Mouse (Mus musculus) heart, adult 2 months (tissue): ENCODE data around the gene Sdsl. TPM values are rescaled to one million over a fixed set of nuclear protein-coding genes. Genes with fewer than 3 reads are reported as not detected.
"Not testable (repeated sequence)": the region's sequence is repeated elsewhere in the genome, so short reads cannot be mapped to it uniquely, and the experiment has no call there.

Source experiments
- DNase-seq, 2 experiments: peaks; one replicate each; pipeline ENCODE4 v3.0.0; 2021
- H3K27ac ChIP-seq: fragments of 200-600 bp; 2 replicates; pipeline ENCODE4 v1.8.1; 2022
- H3K27me3 ChIP-seq: fragments of 200-500 bp; 2 replicates; pipeline ENCODE4 v1.6.1; 2012; ENCODE audit warnings: mild to moderate bottlenecking, low read length, inconsistent platforms, mixed read lengths; ENCODE audit not compliant: control insufficient read depth, insufficient read depth
- H3K36me3 ChIP-seq: fragments of 200-500 bp; 2 replicates; pipeline ENCODE4 v1.6.1; 2012; ENCODE audit warnings: low read length, inconsistent platforms; ENCODE audit not compliant: control insufficient read depth, insufficient read depth
- H3K4me1 ChIP-seq: fragments of 200-500 bp; 2 replicates; pipeline ENCODE4 v1.6.1; 2011; ENCODE audit warnings: low read length; ENCODE audit not compliant: control insufficient read depth, insufficient read depth
- H3K4me3 ChIP-seq: fragments of 200-600 bp; 2 replicates; pipeline ENCODE4 v1.8.1; 2022
- H3K79me2 ChIP-seq: fragments of 200-500 bp; replicated peaks from 2 replicates; pipeline ENCODE4 v1.6.1; 2012; ENCODE audit warnings: mild to moderate bottlenecking, inconsistent platforms, low read length, moderate library complexity, mixed read lengths; ENCODE audit not compliant: control insufficient read depth, insufficient read depth
- H3K9ac ChIP-seq: fragments of 200-500 bp; 2 replicates; pipeline ENCODE4 v1.6.1; 2012; ENCODE audit warnings: low read depth, mild to moderate bottlenecking, control low read depth, inconsistent platforms, low read length, mixed read lengths
- CTCF ChIP-seq: fragments of 200-600 bp; IDR thresholded peaks from 2 replicates; pipeline ENCODE4 v1.8.1; 2022; ENCODE audit warnings: antibody characterized with exemption, mild to moderate bottlenecking, moderate library complexity
- EP300 ChIP-seq: fragments of 200-500 bp; IDR thresholded peaks from 2 replicates; pipeline ENCODE4 v1.6.1; 2011; ENCODE audit warnings: low read depth, low read length, control low read depth; ENCODE audit not compliant: insufficient read depth
- POLR2A ChIP-seq: fragments of 200-500 bp; IDR thresholded peaks from 2 replicates; pipeline ENCODE4 v1.6.1; 2011; ENCODE audit warnings: mild to moderate bottlenecking, low read depth, low read length, control low read depth; ENCODE audit not compliant: insufficient read depth
- WGBS: fragments of 180-500 bp; shearing (Covaris S2); methylation state at CpG from one replicate; pipeline ENCODE4 v1.1.7; 2018; 5-methylcytosine and 5-hydroxymethylcytosine counted together
- intact Hi-C: fragments of 180-260 bp; cut with DNase I; formaldehyde crosslinking; loops from one replicate; pipeline ENCODE4 v1.15.1; 2025
- polyA plus RNA-seq: library from polyadenylated mRNA; depleted of rRNA; stranded (reverse); fragments of >200 nt; gene quantifications from 2 replicates; pipeline ENCODE4 v1.2.3, GENCODE M21; 2012
- total RNA-seq, 2 experiments: library from RNA; stranded (reverse); gene quantifications; 2 replicates each; pipeline ENCODE4 v1.2.3; 2021

The Sdsl gene
- total and polyA plus RNA-seq, 3 experiments = 8.8 to 12.6 (median 9.8) TPM

- no peaks in the 10 kb centered on the region for H3K36me3 ChIP-seq
- peak; percentile 85 to 88 for DNase-seq
- intact Hi-C loops = loop anchor here (1.0 to 10.0 kb wide), 2 partner anchors 100 to 169 kb away; no protein-coding TSS in a partner anchor
- 17% methylated on average over 16 of the region's 16 CpGs for WGBS
- no peaks in the 10 kb centered on the region; the same call in 1 of the 2 replicates for H3K79me2 ChIP-seq
- peak; percentile 80; the same call in 1 of the 2 replicates for TF ChIP-seq EP300
- peak; percentile 100; the same call in 1 of the 2 replicates for TF ChIP-seq CTCF
- no peak for TF ChIP-seq POLR2A
- peaks cover 12% of the 10 kb centered on the region for H3K4me1 ChIP-seq
- no peak overlapping the region for H3K27ac ChIP-seq
- no peak overlapping the region for H3K4me3 ChIP-seq
- no peaks in the 10 kb centered on the region for H3K27me3 ChIP-seq
- 0 out of 2 replicates have a peak overlapping the region, but pooled peaks have one; percentile 11 for H3K9ac ChIP-seq
These were observed 32.8 kb upstream of the Sdsl start for GRCm38 (mm10) chr5:120505368-120505767.

DNA sequence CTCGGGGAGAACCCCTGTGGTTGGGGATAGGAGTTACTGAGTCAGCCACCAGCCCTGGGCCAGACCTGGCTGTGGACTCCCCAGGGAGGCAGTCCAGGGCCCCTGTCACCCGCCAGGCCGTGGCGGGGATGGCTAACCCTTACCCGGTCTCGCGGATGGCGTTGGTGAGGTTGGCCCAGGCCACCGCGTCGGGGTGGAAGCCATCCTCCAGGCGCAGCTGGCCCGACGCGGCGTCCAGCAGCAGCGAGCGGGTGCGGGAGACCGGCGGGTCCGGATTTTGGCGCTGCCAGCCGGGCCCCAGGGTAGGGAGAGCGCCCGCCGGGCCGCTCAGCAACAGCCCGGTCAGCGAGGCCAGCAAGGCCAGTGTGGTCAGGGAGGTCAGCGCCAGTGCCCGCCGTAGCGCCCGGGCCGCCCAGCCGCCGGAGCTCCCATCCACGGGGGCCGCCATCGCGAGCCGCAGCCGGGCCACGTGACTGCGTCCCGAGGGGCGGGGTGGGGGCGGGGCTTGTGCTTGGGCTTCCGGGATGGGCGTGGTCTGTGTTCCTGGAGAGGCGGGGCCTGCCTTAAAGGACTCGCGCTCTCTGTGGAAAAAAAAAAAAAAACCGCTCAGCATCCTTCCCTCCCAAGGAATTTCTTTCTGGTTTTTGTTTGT is 30.7 kb upstream of the Sdsl start, which contains the start of gene Plbd2:
TSS of gene Plbd2 (minus strand) at position 482 of the 652 bp plus-strand sequence.
- H3K79me2 ChIP-seq = no peaks in the 10 kb centered on the region; the same call in none of the 2 replicates
- WGBS = under 1% methylated on average over 55 of the region's 55 CpGs
- no peaks in the 10 kb centered on the region for H3K27me3 ChIP-seq
- peaks cover 12% of the 10 kb centered on the region for H3K4me1 ChIP-seq
- no peaks in the 10 kb centered on the region for H3K36me3 ChIP-seq
- intact Hi-C loops = loop anchor here (10.0 kb wide), 1 partner anchor 172 kb away; no protein-coding TSS in a partner anchor
- peak within 1 kb of the TSS; percentile 85 for H3K9ac ChIP-seq
- H3K27ac ChIP-seq = peak within 1 kb of the TSS; percentile 86
- DNase-seq = peak; percentile 86
- H3K4me3 ChIP-seq = peak within 1 kb of the TSS; percentile 75
- TF ChIP-seq CTCF (no peak), POLR2A (peak; percentile 49; the same call in 1 of the 2 replicates), EP300 (0 out of 2 replicates have a peak, but pooled peaks have one; percentile 19)

- Histone ChIP-seq H3K27ac (peak overlapping the region; percentile 86), H3K4me1 (peaks cover 12% of the 10 kb centered on the region), H3K79me2 (no peaks in the 10 kb centered on the region; the same call in none of the 2 replicates), H3K27me3 (no peaks in the 10 kb centered on the region), H3K4me3 (peak overlapping the region; percentile 75), H3K36me3 (no peaks in the 10 kb centered on the region), H3K9ac (peak overlapping the region; percentile 85)
- peak in 1 of 2 experiments; percentile 36 for DNase-seq
- intact Hi-C loops = loop anchor here (10.0 kb wide), 1 partner anchor 172 kb away; no protein-coding TSS in a partner anchor
- WGBS = 5% methylated on average over 12 of the region's 12 CpGs
- TF ChIP-seq CTCF = no peak
- no peak for TF ChIP-seq POLR2A
- TF ChIP-seq EP300 = no peak
These were observed 30.1 kb upstream of the Sdsl start for GRCm38 (mm10) chr5:120502675-120503143.

DNA sequence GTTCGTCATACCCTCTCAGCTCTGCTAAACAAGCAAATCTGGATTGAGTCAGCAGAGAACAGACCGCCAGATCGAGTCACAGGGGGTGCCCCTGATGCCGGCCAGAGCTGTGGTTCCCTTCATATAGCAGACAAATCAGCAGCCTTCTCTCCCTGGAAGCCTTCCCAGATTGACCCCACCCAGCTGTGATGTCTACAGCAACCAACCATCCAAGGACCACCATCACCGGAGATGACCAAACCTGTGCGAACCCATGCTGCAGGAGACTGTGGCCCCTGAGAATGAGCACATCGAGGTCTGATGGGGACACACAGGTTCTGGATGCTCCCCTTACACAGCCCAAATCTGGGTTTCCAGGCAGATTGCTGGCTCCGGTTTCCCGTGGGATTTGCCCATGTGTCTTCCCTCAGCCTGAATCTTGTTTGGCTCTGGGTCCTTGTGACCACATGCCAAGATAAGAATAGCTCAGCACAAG is 29.6 kb upstream of the Sdsl start:
- H3K27ac ChIP-seq = no peak overlapping the region
- H3K27me3 ChIP-seq = no peaks in the 10 kb centered on the region
- 52% methylated on average over 9 of the region's 9 CpGs for WGBS
- no peak overlapping the region for H3K4me3 ChIP-seq
- peaks cover 12% of the 10 kb centered on the region for H3K4me1 ChIP-seq
- no peaks in the 10 kb centered on the region; the same call in none of the 2 replicates for H3K79me2 ChIP-seq
- no peaks in the 10 kb centered on the region for H3K36me3 ChIP-seq
- TF ChIP-seq CTCF = no peak
- TF ChIP-seq EP300 = no peak
- no peak for TF ChIP-seq POLR2A
- H3K9ac ChIP-seq = no peak overlapping the region
- intact Hi-C loops = loop anchor here (10.0 kb wide), 1 partner anchor 173 kb away; no protein-coding TSS in a partner anchor
- no peak for DNase-seq

- 90% methylated on average over 9 of the region's 9 CpGs for WGBS
- intact Hi-C loops = loop anchor here (10.0 kb wide), 1 partner anchor 174 kb away; no protein-coding TSS in a partner anchor
- H3K36me3 ChIP-seq, H3K9ac ChIP-seq, H3K4me3 ChIP-seq, DNase-seq, H3K27ac ChIP-seq, H3K27me3 ChIP-seq, H3K4me1 ChIP-seq, H3K79me2 ChIP-seq: not testable (repeated sequence)
- peak; percentile 57 for TF ChIP-seq CTCF
These were observed 28.0 kb upstream of the Sdsl start for GRCm38 (mm10) chr5:120500609-120501008.

GRCm38 (mm10) chr5:120499202-120499601 is 26.6 kb upstream of the Sdsl start:
- Histone ChIP-seq H3K4me3 (no peak overlapping the region), H3K9ac (no peak overlapping the region), H3K27ac (no peak overlapping the region), H3K4me1 (peaks cover 7% of the 10 kb centered on the region), H3K27me3 (no peaks in the 10 kb centered on the region), H3K36me3 (no peaks in the 10 kb centered on the region), H3K79me2 (no peaks in the 10 kb centered on the region; the same call in none of the 2 replicates)
- DNase-seq = no peak
- TF ChIP-seq CTCF (no peak), EP300 (no peak), POLR2A (no peak)
- WGBS = 92% methylated on average over 4 of the region's 4 CpGs
- intact Hi-C loops = no loop called here
